ENCODE assay signal across 25 mouse cellular contexts in genomic region chr14:81987806-81988205, GRCm38 (mm10).
A peak's percentile ranks its signal among the peaks of the same experiment; 100 is the strongest.
DNase-seq lines count a peak whose midpoint lies in the region; ATAC-seq and TF ChIP-seq lines count a peak whose summit lies in the region.
"Had no signal": no experiment of that assay in that cellular context is flagged by ENCODE, and none has a peak within 500 bp of the region (broad histone marks: within the 10 kb centered on the region; RNA-seq: fewer than 3 reads in every experiment).

No protein-coding gene starts in this region.

- DNase-seq in brain, adult 2 months (ENCODE audit: low read depth, low spot score), result peak; percentile 88
- peak; percentile 77 for DNase-seq in cerebellum, adult 8-10 months
- peak; percentile 92 to 93 for DNase-seq in cerebellum, postnatal 25 days
- DNase-seq in heart, adult 2 months, result no peak
- DNase-seq: adrenal gland, postnatal 25 days; B cell, adult 2 months; gastrocnemius, postnatal 10 days; heart, postnatal 36 days; kidney, adult 18-20 months; kidney, postnatal 36 days; liver, embryonic 13.5 days; lung, adult 18-20 months; lung, postnatal 10 days; midbrain, embryonic 14.5 days; right cerebral cortex, postnatal 4 days had no signal

- WGBS in heart, adult 2 months, result 72% methylated on average over 4 of the region's 4 CpGs

- no peaks in the 10 kb centered on the region for H3K27me3 ChIP-seq in heart, adult 2 months (ENCODE audit: control insufficient read depth, insufficient read depth, low read length)
- H3K27me3 ChIP-seq: forebrain, embryonic 13.5 days; hindbrain, embryonic 13.5 days; kidney, embryonic 15.5 days; limb, embryonic 15.5 days; liver, embryonic 13.5 days; neural tube, embryonic 12.5 days had no signal

- TF ChIP-seq POLR2A in heart, adult 2 months (IDR thresholded peaks at IDR 0.05; ENCODE audit: insufficient read depth, low read depth, low read length), result no peak

- ATAC-seq in cerebellum, adult (ENCODE audit: insufficient number of reproducible peaks, low FRiP score, low TSS enrichment), result peak; percentile 97
- no peak for ATAC-seq in megakaryocyte-erythroid progenitor cell, adult 5-6 weeks (replicated peaks; ENCODE audit: low FRiP score, low TSS enrichment, poor library complexity, severe bottlenecking)
- ATAC-seq: forebrain, embryonic 13.5 days had no signal

- no peak overlapping the region for H3K27ac ChIP-seq in heart, adult 2 months
- H3K27ac ChIP-seq: forebrain, embryonic 13.5 days; hindbrain, embryonic 13.5 days; kidney, embryonic 15.5 days; layer of hippocampus, adult 2 months; limb, embryonic 10.5 days; limb, embryonic 15.5 days; liver, embryonic 13.5 days; macrophage; neural tube, embryonic 12.5 days had no signal

- H3K9ac ChIP-seq in heart, adult 2 months (ENCODE audit: low read depth, low read length), result no peak overlapping the region
- H3K9ac ChIP-seq: forebrain, embryonic 13.5 days; hindbrain, embryonic 13.5 days; kidney, embryonic 15.5 days; limb, embryonic 15.5 days; liver, embryonic 13.5 days; neural tube, embryonic 12.5 days had no signal

- no peak for TF ChIP-seq CTCF in heart, adult 2 months (IDR thresholded peaks at IDR 0.05)

- H3K36me3 ChIP-seq in heart, adult 2 months (ENCODE audit: control insufficient read depth, insufficient read depth, low read length), result no peaks in the 10 kb centered on the region
- H3K36me3 ChIP-seq: hindbrain, embryonic 13.5 days; kidney, embryonic 15.5 days; limb, embryonic 10.5 days; limb, embryonic 15.5 days; liver, embryonic 13.5 days; neural tube, embryonic 12.5 days had no signal

- H3K4me3 ChIP-seq in heart, adult 2 months, result no peak overlapping the region
- H3K4me3 ChIP-seq: forebrain, embryonic 13.5 days; hindbrain, embryonic 13.5 days; kidney, embryonic 15.5 days; layer of hippocampus, adult 2 months; limb, embryonic 10.5 days; limb, embryonic 15.5 days; liver, embryonic 13.5 days; neural tube, embryonic 12.5 days had no signal

- TF ChIP-seq EP300 in heart, adult 2 months (IDR thresholded peaks at IDR 0.05; ENCODE audit: insufficient read depth, low read depth, low read length), result no peak

- no peaks in the 10 kb centered on the region for H3K79me2 ChIP-seq in heart, adult 2 months (replicated peaks; ENCODE audit: control insufficient read depth, insufficient read depth, low read length)

- no peaks in the 10 kb centered on the region for H3K4me1 ChIP-seq in heart, adult 2 months (ENCODE audit: control insufficient read depth, insufficient read depth, low read length)
- H3K4me1 ChIP-seq: forebrain, embryonic 13.5 days; hindbrain, embryonic 13.5 days; kidney, embryonic 15.5 days; limb, embryonic 10.5 days; limb, embryonic 15.5 days; liver, embryonic 13.5 days; neural tube, embryonic 12.5 days had no signal

- intact Hi-C loops in heart, adult 2 months (cut with DNase I), result no loop called here

Comparison
In these comparisons a context has a peak if more than half of its experiments do, and no peak if none do; other contexts are left out.
1. DNase-seq: peak in brain, adult 2 months (single experiment), cerebellum, adult 8-10 months (single experiment) and cerebellum, postnatal 25 days (2 of 2); none in heart, adult 2 months (0 of 2).